8 mouse cellular contexts compared by ENCODE assay signal in the genomic region with DNA sequence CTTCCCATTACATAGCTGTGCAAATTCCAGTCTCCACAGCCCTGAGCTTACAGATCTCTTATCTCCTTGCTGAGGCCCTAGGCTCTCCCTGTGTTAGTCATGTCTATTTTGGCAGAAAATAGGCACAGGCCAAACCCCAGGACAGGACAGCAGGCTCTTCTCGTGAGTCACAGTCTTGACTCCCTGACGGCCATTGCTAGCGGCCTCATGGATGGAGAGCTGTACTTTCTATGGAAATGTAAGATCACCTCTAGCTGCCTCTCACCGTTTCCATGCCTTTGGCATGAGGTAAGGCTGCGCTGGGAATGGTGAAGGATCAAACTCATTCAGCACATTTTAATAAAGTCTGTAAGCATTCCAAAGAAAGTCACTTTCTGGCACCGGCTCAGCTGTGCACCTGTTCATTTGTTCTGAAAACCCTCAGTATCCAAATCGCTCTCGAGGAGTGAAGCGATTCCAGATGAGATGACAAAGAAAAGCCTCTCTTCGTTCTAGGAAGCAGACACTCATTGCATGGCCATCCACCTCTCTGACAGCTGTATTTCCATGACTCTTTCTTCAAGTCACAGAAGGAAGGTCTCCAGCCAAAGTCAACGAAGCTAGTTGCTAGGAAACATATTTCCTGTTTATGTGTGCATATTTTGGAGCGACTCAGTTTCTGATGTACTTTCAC.
DNase-seq lines count a peak whose midpoint lies in the region; ATAC-seq and TF ChIP-seq lines count a peak whose summit lies in the region.

No protein-coding gene starts in this region.

- H3K27ac ChIP-seq in layer of hippocampus, adult 2 months = peak overlapping the region; percentile 80
- H3K27ac ChIP-seq in kidney, adult 2 months (ENCODE audit: insufficient read depth, low read depth, low read length) = peak overlapping the region; percentile 80
- H3K27ac ChIP-seq in midbrain, embryonic 15.5 days = no peak overlapping the region

- WGBS in kidney, adult 2 months = 33% methylated on average over 12 of the region's 12 CpGs
- 75% methylated on average over 12 of the region's 12 CpGs for WGBS in midbrain, embryonic 15.5 days

- H3K9ac ChIP-seq in midbrain, embryonic 15.5 days = no peak overlapping the region

- H3K4me3 ChIP-seq in layer of hippocampus, adult 2 months = no peak overlapping the region; the same call in 1 of the 2 replicates
- peak overlapping the region; percentile 17; the same call in 1 of the 2 replicates for H3K4me3 ChIP-seq in kidney, adult 2 months (ENCODE audit: insufficient read depth, low read depth, low read length)
- peak overlapping the region; percentile 88 for H3K4me3 ChIP-seq in megakaryocyte, embryonic 14.5 days (replicated peaks)
- no peak overlapping the region for H3K4me3 ChIP-seq in midbrain, embryonic 15.5 days

- H3K4me2 ChIP-seq in midbrain, embryonic 15.5 days = no peak overlapping the region

- no peak for TF ChIP-seq CTCF in layer of hippocampus, adult 2 months (conservative IDR thresholded peaks at IDR 0.05)
- TF ChIP-seq CTCF in kidney, adult 2 months (conservative IDR thresholded peaks at IDR 0.05; ENCODE audit: insufficient read depth, insufficient read length, low read depth, low read length) = no peak

- H3K9me3 ChIP-seq in megakaryocyte, embryonic 14.5 days = no peaks in the 10 kb centered on the region
- H3K9me3 ChIP-seq in midbrain, embryonic 15.5 days = no peaks in the 10 kb centered on the region

- H3K36me3 ChIP-seq in kidney, adult 2 months (ENCODE audit: control insufficient read depth, insufficient read depth, low read length) = no peaks in the 10 kb centered on the region
- peaks cover 40% of the 10 kb centered on the region for H3K36me3 ChIP-seq in megakaryocyte, embryonic 14.5 days (replicated peaks; ENCODE audit: low read length)
- H3K36me3 ChIP-seq in midbrain, embryonic 15.5 days (replicated peaks) = no peaks in the 10 kb centered on the region

- peaks cover 21% of the 10 kb centered on the region for H3K4me1 ChIP-seq in kidney, adult 2 months (ENCODE audit: control insufficient read depth, insufficient read depth, low read length)
- H3K4me1 ChIP-seq in megakaryocyte, embryonic 14.5 days = peaks cover 71% of the 10 kb centered on the region
- H3K4me1 ChIP-seq in midbrain, embryonic 15.5 days = 0 out of 2 replicates have a peak, but pooled peaks cover 2% of the 10 kb centered on the region

- no peaks in the 10 kb centered on the region for H3K27me3 ChIP-seq in kidney, adult 2 months (replicated peaks; ENCODE audit: control insufficient read depth, insufficient read depth, low read length)
- no peaks in the 10 kb centered on the region for H3K27me3 ChIP-seq in megakaryocyte, embryonic 14.5 days (replicated peaks)
- no peaks in the 10 kb centered on the region for H3K27me3 ChIP-seq in midbrain, embryonic 15.5 days (replicated peaks)

- peak; percentile 91 for ATAC-seq in granulocyte monocyte progenitor cell, adult 5-6 weeks (replicated peaks; ENCODE audit: poor library complexity, severe bottlenecking)
- ATAC-seq in midbrain, embryonic 15.5 days (replicated peaks) = no peak

- DNase-seq in layer of hippocampus, adult 2 months (ENCODE audit: low spot score in 2 of 2) = no peak
- DNase-seq in layer of hippocampus, postnatal 14 days (ENCODE audit: low spot score in 2 of 2) = no peak
- peak; percentile 64 for DNase-seq in adrenal gland, adult 8-10 months
- peak; percentile 73 for DNase-seq in kidney, adult 2 months
- DNase-seq in urinary bladder, postnatal 10 days (ENCODE audit: low spot score) = no peak

- no peak for TF ChIP-seq POLR2A in kidney, adult 2 months (IDR thresholded peaks at IDR 0.05; ENCODE audit: low read depth, low read length)

Comparison
In these comparisons a context has a peak if more than half of its experiments do, and no peak if none do; other contexts are left out.
1. DNase-seq: peak in adrenal gland, adult 8-10 months (single experiment) and kidney, adult 2 months (single experiment); none in layer of hippocampus, adult 2 months (0 of 2), layer of hippocampus, postnatal 14 days (0 of 2) and urinary bladder, postnatal 10 days (single experiment).
2. H3K4me3 ChIP-seq: peak in kidney, adult 2 months (single experiment) and megakaryocyte, embryonic 14.5 days (single experiment); none in layer of hippocampus, adult 2 months (single experiment) and midbrain, embryonic 15.5 days (single experiment).